Mouse (Mus musculus): ENCODE measurements around the gene Rapsn. TPM values are rescaled to one million over a fixed set of nuclear protein-coding genes. Genes with fewer than 3 reads are reported as not detected.
"Not testable (repeated sequence)": the region's sequence is repeated elsewhere in the genome, so short reads cannot be mapped to it uniquely, and the experiment has no call there.

Gene Rapsn
- polyA plus RNA-seq, 1 experiment from 2014 or later = 3.0 TPM

GRCm38 (mm10) chr2:91025081-91025516, 10.3 kb upstream of the Rapsn start:
- Histone ChIP-seq H3K9me3 (ENCODE audit: low read length) (no peaks in the 10 kb centered on the region), H3K36me3 (ENCODE audit: insufficient read depth, low read length) (0 out of 2 replicates have a peak, but pooled peaks cover 5% of the 10 kb centered on the region), H3K27ac (ENCODE audit: low read length) (no peak overlapping the region), H3K4me1 (ENCODE audit: insufficient read depth, low read length) (no peaks in the 10 kb centered on the region), H3K4me2 (replicated peaks; ENCODE audit: low read depth, low read length) (no peak overlapping the region), H3K9ac (replicated peaks; ENCODE audit: low read length) (no peak overlapping the region), H3K27me3 (ENCODE audit: insufficient read depth, low read length) (no peaks in the 10 kb centered on the region), H3K4me3 (ENCODE audit: low read length) (no peak overlapping the region)
- no peak for ATAC-seq (ENCODE audit: low FRiP score, low TSS enrichment)
- 87% methylated on average over 1 of the region's 1 CpGs for WGBS

- Histone ChIP-seq H3K27me3 (ENCODE audit: insufficient read depth, low read length) (no peaks in the 10 kb centered on the region), H3K27ac (ENCODE audit: low read length) (no peak overlapping the region), H3K4me1 (ENCODE audit: insufficient read depth, low read length) (no peaks in the 10 kb centered on the region), H3K4me3 (ENCODE audit: low read length) (no peak overlapping the region), H3K9ac (replicated peaks; ENCODE audit: low read length) (no peak overlapping the region), H3K4me2 (replicated peaks; ENCODE audit: low read depth, low read length) (no peak overlapping the region), H3K36me3 (ENCODE audit: insufficient read depth, low read length) (no peaks in the 10 kb centered on the region), H3K9me3 (ENCODE audit: low read length) (no peaks in the 10 kb centered on the region)
- no peak for ATAC-seq (ENCODE audit: low FRiP score, low TSS enrichment)
- 91% methylated on average over 1 of the region's 1 CpGs for WGBS
These were observed 8.9 kb upstream of the Rapsn start for GRCm38 (mm10) chr2:91026491-91026890.

GRCm38 (mm10) chr2:91027391-91028214, 7.8 kb upstream of the Rapsn start:
- Histone ChIP-seq H3K4me3 (ENCODE audit: low read length) (no peak overlapping the region), H3K9me3 (ENCODE audit: low read length) (no peaks in the 10 kb centered on the region), H3K9ac (replicated peaks; ENCODE audit: low read length) (no peak overlapping the region), H3K36me3 (ENCODE audit: insufficient read depth, low read length) (no peaks in the 10 kb centered on the region), H3K4me2 (replicated peaks; ENCODE audit: low read depth, low read length) (no peak overlapping the region), H3K27ac (ENCODE audit: low read length) (no peak overlapping the region), H3K27me3 (ENCODE audit: insufficient read depth, low read length) (no peaks in the 10 kb centered on the region), H3K4me1 (ENCODE audit: insufficient read depth, low read length) (no peaks in the 10 kb centered on the region)
- ATAC-seq (ENCODE audit: low FRiP score, low TSS enrichment) = no peak
- 87% methylated on average over 9 of the region's 9 CpGs for WGBS

- H3K9ac ChIP-seq (replicated peaks; ENCODE audit: low read length) = no peak overlapping the region
- H3K27ac ChIP-seq (ENCODE audit: low read length) = no peak overlapping the region
- no peak overlapping the region for H3K4me2 ChIP-seq (replicated peaks; ENCODE audit: low read depth, low read length)
- H3K27me3 ChIP-seq (ENCODE audit: insufficient read depth, low read length) = no peaks in the 10 kb centered on the region
- WGBS = 82% methylated on average over 4 of the region's 4 CpGs
- H3K36me3 ChIP-seq (ENCODE audit: insufficient read depth, low read length) = no peaks in the 10 kb centered on the region
- no peaks in the 10 kb centered on the region for H3K4me1 ChIP-seq (ENCODE audit: insufficient read depth, low read length)
- ATAC-seq (ENCODE audit: low FRiP score, low TSS enrichment) = no peak
- no peaks in the 10 kb centered on the region for H3K9me3 ChIP-seq (ENCODE audit: low read length)
- no peak overlapping the region for H3K4me3 ChIP-seq (ENCODE audit: low read length)
These were observed 4.2 kb upstream of the Rapsn start for GRCm38 (mm10) chr2:91031216-91031615.

GRCm38 (mm10) chr2:91033000-91033399, 2.4 kb upstream of the Rapsn start:
- Histone ChIP-seq H3K9me3 (ENCODE audit: low read length) (no peaks in the 10 kb centered on the region), H3K4me1 (ENCODE audit: insufficient read depth, low read length) (no peaks in the 10 kb centered on the region), H3K36me3 (ENCODE audit: insufficient read depth, low read length) (no peaks in the 10 kb centered on the region), H3K4me2 (replicated peaks; ENCODE audit: low read depth, low read length) (no peak overlapping the region), H3K9ac (replicated peaks; ENCODE audit: low read length) (no peak overlapping the region), H3K4me3 (ENCODE audit: low read length) (no peak overlapping the region), H3K27me3 (ENCODE audit: insufficient read depth, low read length) (no peaks in the 10 kb centered on the region), H3K27ac (ENCODE audit: low read length) (no peak overlapping the region)
- 24% methylated on average over 3 of the region's 3 CpGs for WGBS
- no peak for ATAC-seq (ENCODE audit: low FRiP score, low TSS enrichment)

GRCm38 (mm10) chr2:91041786-91042185, 6.4 kb downstream of the Rapsn start:
- 79% methylated on average over 8 of the region's 8 CpGs for WGBS
- Histone ChIP-seq H3K27ac (ENCODE audit: low read length) (no peak overlapping the region), H3K9ac (replicated peaks; ENCODE audit: low read length) (no peak overlapping the region), H3K4me1 (ENCODE audit: insufficient read depth, low read length) (peaks cover 4% of the 10 kb centered on the region; the same call in 1 of the 2 replicates), H3K36me3 (ENCODE audit: insufficient read depth, low read length) (no peaks in the 10 kb centered on the region), H3K9me3 (ENCODE audit: low read length) (no peaks in the 10 kb centered on the region), H3K27me3 (ENCODE audit: insufficient read depth, low read length) (no peaks in the 10 kb centered on the region), H3K4me2 (replicated peaks; ENCODE audit: low read depth, low read length) (no peak overlapping the region), H3K4me3 (ENCODE audit: low read length) (no peak overlapping the region)
- no peak for ATAC-seq (ENCODE audit: low FRiP score, low TSS enrichment)

- Histone ChIP-seq H3K36me3 (ENCODE audit: insufficient read depth, low read length) (no peaks in the 10 kb centered on the region), H3K4me1 (ENCODE audit: insufficient read depth, low read length) (peaks cover 4% of the 10 kb centered on the region; the same call in 1 of the 2 replicates), H3K4me3 (ENCODE audit: low read length) (no peak overlapping the region), H3K9me3 (ENCODE audit: low read length) (no peaks in the 10 kb centered on the region), H3K4me2 (replicated peaks; ENCODE audit: low read depth, low read length) (no peak overlapping the region), H3K9ac (replicated peaks; ENCODE audit: low read length) (no peak overlapping the region), H3K27ac (ENCODE audit: low read length) (no peak overlapping the region), H3K27me3 (ENCODE audit: insufficient read depth, low read length) (no peaks in the 10 kb centered on the region)
- no peak; the same call in 1 of the 2 replicates for ATAC-seq (ENCODE audit: low FRiP score, low TSS enrichment)
- WGBS = 65% methylated on average over 21 of the region's 21 CpGs
These were observed 7.4 kb downstream of the Rapsn start for GRCm38 (mm10) chr2:91042651-91043398.

GRCm38 (mm10) chr2:91044727-91045126, 9.3 kb downstream of the Rapsn start:
- H3K9ac ChIP-seq (replicated peaks; ENCODE audit: low read length) = no peak overlapping the region
- peaks cover 4% of the 10 kb centered on the region; the same call in 1 of the 2 replicates for H3K4me1 ChIP-seq (ENCODE audit: insufficient read depth, low read length)
- no peak overlapping the region for H3K27ac ChIP-seq (ENCODE audit: low read length)
- ATAC-seq (ENCODE audit: low FRiP score, low TSS enrichment) = no peak
- no peak overlapping the region for H3K4me2 ChIP-seq (replicated peaks; ENCODE audit: low read depth, low read length)
- H3K9me3 ChIP-seq (ENCODE audit: low read length) = no peaks in the 10 kb centered on the region
- H3K27me3 ChIP-seq (ENCODE audit: insufficient read depth, low read length) = no peaks in the 10 kb centered on the region
- WGBS = 76% methylated on average over 13 of the region's 13 CpGs
- no peaks in the 10 kb centered on the region for H3K36me3 ChIP-seq (ENCODE audit: insufficient read depth, low read length)
- H3K4me3 ChIP-seq (ENCODE audit: low read length) = no peak overlapping the region

GRCm38 (mm10) chr2:91045805-91046204, 10.4 kb downstream of the Rapsn start:
- not testable (repeated sequence) for H3K4me1 ChIP-seq (ENCODE audit: insufficient read depth, low read length); H3K36me3 ChIP-seq (ENCODE audit: insufficient read depth, low read length); H3K4me2 ChIP-seq (replicated peaks; ENCODE audit: low read depth, low read length); H3K4me3 ChIP-seq (ENCODE audit: low read length); H3K9ac ChIP-seq (replicated peaks; ENCODE audit: low read length); H3K27me3 ChIP-seq (ENCODE audit: insufficient read depth, low read length); H3K27ac ChIP-seq (ENCODE audit: low read length); H3K9me3 ChIP-seq (ENCODE audit: low read length); ATAC-seq (ENCODE audit: low FRiP score, low TSS enrichment)
- 75% methylated on average over 1 of the region's 1 CpGs for WGBS

- WGBS = 57% methylated on average over 9 of the region's 9 CpGs
- ATAC-seq (ENCODE audit: low FRiP score, low TSS enrichment) = peak; percentile 69
- H3K27me3 ChIP-seq (ENCODE audit: insufficient read depth, low read length) = no peaks in the 10 kb centered on the region
- H3K9me3 ChIP-seq (ENCODE audit: low read length) = no peaks in the 10 kb centered on the region
- H3K4me3 ChIP-seq (ENCODE audit: low read length) = no peak overlapping the region
- peaks cover 4% of the 10 kb centered on the region; the same call in 1 of the 2 replicates for H3K4me1 ChIP-seq (ENCODE audit: insufficient read depth, low read length)
- peak overlapping the region; percentile 24; the same call in 1 of the 2 replicates for H3K9ac ChIP-seq (replicated peaks; ENCODE audit: low read length)
- peak overlapping the region; percentile 18 for H3K4me2 ChIP-seq (replicated peaks; ENCODE audit: low read depth, low read length)
- peak overlapping the region; percentile 75 for H3K27ac ChIP-seq (ENCODE audit: low read length)
- H3K36me3 ChIP-seq (ENCODE audit: insufficient read depth, low read length) = no peaks in the 10 kb centered on the region
These were observed 11.9 kb downstream of the Rapsn start for GRCm38 (mm10) chr2:91047359-91047758.

All from kidney, embryonic 16.5 days (tissue).